Mouse (Mus musculus): ENCODE results near the gene Rpa2. TPM values are rescaled to one million over a fixed set of nuclear protein-coding genes. Genes with fewer than 3 reads are reported as not detected.

Gene Rpa2
- polyA plus RNA-seq, 1 experiment = 6.6 TPM

DNA sequence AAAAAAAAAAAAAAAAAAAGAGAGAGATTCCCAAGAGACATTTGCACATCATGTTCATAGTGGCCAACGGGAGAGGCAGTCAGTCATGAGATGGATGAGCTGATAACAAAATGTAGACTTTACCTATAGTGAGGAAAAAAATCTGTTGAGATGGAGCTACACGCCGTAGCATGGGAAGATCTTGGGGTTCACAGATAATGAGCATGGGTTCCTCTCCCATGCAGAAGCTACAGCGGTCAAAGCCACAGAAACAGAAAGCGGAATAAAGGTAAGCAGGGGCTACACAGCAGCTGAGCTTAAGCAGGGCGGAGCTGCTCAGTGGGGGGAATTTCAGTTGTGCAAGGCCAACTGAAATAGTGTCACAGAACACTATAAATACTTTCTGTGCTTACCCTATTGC is 36.2 kb downstream of the Rpa2 start:
- Histone ChIP-seq H3K4me3 (ENCODE audit: insufficient read depth, low read depth, low read length) (no peak overlapping the region), H3K27ac (replicated peaks; ENCODE audit: low read depth, low read length) (peak overlapping the region; percentile 26; the same call in 1 of the 2 replicates), H3K4me1 (ENCODE audit: control insufficient read depth, insufficient read depth, insufficient read length, low read length) (peaks cover 19% of the 10 kb centered on the region)

DNA sequence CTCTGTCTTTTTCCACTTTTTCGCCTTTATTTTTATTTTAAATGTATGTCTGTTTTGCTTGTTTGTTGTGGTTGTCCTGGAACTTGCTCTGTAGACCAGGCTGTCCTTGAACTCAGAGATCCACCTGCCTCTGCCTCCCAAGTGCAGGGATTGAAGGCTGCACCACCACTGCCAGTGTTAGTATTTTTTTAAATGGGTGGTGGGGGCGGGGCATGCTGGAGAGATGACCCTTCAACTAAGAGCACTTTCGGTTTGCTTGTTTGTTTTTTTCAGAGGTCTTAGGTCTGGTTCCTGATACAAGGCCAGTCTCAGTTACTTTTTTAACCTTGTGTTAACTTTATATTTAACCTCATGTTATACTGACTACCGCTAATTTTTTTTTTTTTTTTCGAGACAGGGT is 37.0 kb downstream of the Rpa2 start:
- Histone ChIP-seq H3K4me3 (ENCODE audit: insufficient read depth, low read depth, low read length) (no peak overlapping the region), H3K4me1 (ENCODE audit: control insufficient read depth, insufficient read depth, insufficient read length, low read length) (peaks cover 19% of the 10 kb centered on the region), H3K27ac (replicated peaks; ENCODE audit: low read depth, low read length) (peak overlapping the region; percentile 54; the same call in 1 of the 2 replicates)

DNA sequence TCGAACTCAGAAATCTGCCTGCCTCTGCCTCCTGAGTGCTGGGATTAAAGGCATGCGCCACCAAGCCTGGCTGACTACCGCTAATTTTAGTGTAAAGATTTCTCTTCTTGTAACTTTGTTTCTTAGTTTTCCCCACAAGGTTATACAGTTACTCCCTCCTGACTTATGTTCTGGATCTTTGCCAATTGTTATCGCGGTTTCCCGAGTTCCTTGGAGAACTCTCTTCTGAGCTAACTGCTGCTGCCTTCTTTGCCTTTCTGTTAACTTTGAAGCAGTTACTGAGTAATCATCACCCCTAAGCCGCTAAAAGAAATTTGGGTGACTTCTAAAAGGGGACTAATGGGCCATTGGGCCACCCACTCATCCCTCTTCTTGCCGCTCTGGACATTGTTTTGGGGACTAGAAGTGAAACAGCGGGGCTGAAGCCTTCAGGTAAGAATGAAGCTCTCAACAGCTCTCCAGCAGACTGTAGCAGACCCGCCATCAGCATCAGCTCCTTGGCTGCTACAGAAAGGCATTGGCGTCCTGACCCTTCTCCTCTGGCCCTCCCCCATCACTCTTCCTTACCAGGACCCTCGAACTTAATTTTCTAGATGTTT is 37.6 kb downstream of the Rpa2 start:
- Histone ChIP-seq H3K27ac (replicated peaks; ENCODE audit: low read depth, low read length) (no peak overlapping the region; the same call in 1 of the 2 replicates), H3K4me3 (ENCODE audit: insufficient read depth, low read depth, low read length) (no peak overlapping the region), H3K4me1 (ENCODE audit: control insufficient read depth, insufficient read depth, insufficient read length, low read length) (peaks cover 19% of the 10 kb centered on the region)

DNA sequence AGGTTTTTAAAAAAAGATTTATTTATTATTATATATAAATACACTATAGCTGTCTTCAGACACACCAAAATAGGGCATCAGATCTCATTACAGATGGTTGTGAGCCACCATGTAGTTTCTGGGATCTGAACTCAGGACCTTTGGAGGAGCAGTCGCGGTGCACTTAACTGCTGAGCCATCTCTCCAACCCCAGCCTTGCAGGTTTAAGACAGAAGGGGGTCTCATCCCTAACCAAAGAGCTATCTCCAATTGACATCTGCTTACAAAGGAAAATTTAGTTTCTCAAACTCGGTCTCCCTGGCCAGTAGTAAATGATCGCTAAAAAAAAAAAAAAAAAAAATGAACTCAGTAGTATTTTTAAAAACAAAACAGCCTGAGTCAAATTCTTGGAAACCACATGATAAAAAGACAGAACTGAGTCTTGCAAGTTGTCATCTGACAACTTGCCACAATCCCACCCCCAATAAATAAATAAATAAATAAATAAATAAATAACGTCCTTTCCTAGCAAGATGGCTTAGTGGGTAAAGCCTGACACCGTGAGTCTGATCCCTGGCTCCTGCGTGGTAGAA is 38.6 kb downstream of the Rpa2 start:
- 0 out of 2 replicates have a peak overlapping the region, but pooled peaks have one; percentile 12 for H3K27ac ChIP-seq (replicated peaks; ENCODE audit: low read depth, low read length)
- no peak overlapping the region for H3K4me3 ChIP-seq (ENCODE audit: insufficient read depth, low read depth, low read length)
- H3K4me1 ChIP-seq (ENCODE audit: control insufficient read depth, insufficient read depth, insufficient read length, low read length) = peaks cover 19% of the 10 kb centered on the region

DNA sequence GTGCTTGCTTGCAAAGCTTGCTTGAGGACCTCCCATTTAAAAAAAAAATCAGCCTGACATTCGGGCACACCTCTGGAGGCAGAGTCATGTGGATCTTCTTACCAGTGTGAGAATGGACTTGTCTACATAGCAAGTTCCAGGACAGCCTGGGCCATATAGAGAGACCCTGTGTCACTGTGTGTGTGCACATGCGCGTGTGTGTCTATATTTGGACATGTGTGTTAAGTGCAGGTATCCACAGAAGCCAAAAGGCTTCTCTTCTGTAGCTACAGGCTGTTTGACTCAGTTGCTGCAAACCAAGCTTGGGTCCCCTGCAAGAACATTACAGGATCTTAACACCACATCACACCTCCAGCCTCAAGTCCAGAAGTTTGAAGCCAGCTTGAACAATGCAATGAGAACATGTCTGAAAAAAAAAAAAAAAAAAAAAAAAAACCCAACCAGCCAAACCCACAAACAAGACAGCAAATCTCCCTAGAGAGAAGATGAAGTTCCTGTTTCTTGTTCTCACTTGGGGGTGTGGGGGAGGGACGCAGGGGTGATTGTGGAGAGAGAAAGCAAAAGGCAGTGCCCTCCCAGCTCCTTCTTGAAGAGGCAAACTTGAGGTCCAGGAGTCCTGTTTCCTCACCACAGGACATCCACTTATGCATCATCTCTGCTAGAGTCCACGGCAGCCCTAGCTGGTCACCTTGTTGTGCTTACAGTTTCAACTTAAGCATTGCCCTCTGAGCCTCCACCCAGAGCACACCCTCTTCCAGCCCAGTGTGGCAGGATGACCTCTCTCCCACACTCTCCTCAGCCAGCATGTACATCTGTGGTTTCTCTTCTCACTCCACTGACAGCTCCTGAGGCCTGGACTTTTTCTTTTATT is 39.9 kb downstream of the Rpa2 start:
- Histone ChIP-seq H3K4me3 (ENCODE audit: insufficient read depth, low read depth, low read length) (no peak overlapping the region), H3K4me1 (ENCODE audit: control insufficient read depth, insufficient read depth, insufficient read length, low read length) (peaks cover 15% of the 10 kb centered on the region), H3K27ac (replicated peaks; ENCODE audit: low read depth, low read length) (peak overlapping the region; percentile 73)

DNA sequence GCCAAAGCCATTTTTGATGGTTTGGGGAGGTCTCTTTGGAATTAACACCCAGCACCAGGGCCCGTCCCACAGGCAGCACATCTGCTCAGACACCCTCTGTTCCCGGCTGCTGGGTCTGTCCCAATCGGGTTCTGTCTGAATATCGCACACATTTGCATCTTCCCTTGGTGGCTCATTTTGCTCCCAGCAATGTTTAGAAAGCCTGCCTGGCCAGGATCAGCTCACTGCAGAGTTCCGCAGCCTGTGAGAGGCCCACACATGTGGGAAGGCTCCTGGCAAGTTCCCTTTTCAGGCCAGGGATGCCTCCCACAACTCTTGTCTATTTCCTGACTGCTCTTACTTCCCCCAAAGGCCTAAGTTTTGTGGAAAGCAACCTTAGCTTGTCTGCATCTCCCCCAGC is 41.5 kb downstream of the Rpa2 start:
- H3K27ac ChIP-seq (replicated peaks; ENCODE audit: low read depth, low read length) = peak overlapping the region; percentile 41
- H3K4me1 ChIP-seq (ENCODE audit: control insufficient read depth, insufficient read depth, insufficient read length, low read length) = peaks cover 11% of the 10 kb centered on the region
- no peak overlapping the region for H3K4me3 ChIP-seq (ENCODE audit: insufficient read depth, low read depth, low read length)

DNA sequence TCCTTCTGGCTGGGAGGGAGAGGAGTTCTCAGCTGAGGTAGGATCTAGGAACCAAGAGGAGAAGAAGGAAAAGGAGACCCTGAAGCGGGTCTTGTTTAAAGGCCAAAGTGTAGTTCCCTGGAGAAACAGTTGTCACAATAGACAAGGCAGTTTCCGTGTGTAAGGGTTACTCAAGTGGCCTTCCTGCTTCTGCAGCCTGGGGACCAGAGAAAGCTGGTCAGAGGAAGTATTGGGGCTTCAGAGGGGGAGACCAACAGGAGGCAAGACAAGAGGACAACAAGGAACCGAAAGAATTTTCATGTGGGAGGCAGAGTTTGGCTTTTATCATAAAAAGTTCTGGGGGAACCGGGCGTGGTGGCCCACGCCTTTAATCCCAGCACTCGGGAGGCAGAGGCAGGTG is 48.3 kb downstream of the Rpa2 start:
- Histone ChIP-seq H3K27ac (replicated peaks; ENCODE audit: low read depth, low read length) (peak overlapping the region; percentile 78), H3K4me1 (ENCODE audit: control insufficient read depth, insufficient read depth, insufficient read length, low read length) (peaks cover 2% of the 10 kb centered on the region; the same call in 1 of the 2 replicates), H3K4me3 (ENCODE audit: insufficient read depth, low read depth, low read length) (no peak overlapping the region)

DNA sequence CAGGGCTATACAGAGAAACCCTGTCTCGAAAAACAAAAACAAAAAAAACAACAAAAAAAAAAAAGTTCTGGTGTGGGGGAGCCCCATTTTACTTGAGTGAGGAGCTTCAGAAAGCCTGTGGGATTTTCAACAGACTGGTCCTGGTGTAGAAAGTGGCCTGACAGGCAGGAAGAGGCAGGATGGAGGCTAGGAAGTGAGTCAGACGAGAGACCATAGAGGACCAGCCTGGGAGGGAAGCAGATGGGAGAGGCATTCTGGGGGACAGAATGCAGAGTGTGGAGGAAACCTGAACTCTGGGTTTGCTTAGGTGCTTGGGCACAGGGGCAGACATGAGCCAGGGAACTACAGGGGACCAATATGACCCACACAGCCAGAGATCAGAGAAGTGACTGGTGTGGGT is 48.7 kb downstream of the Rpa2 start:
- peak overlapping the region; percentile 78 for H3K27ac ChIP-seq (replicated peaks; ENCODE audit: low read depth, low read length)
- H3K4me3 ChIP-seq (ENCODE audit: insufficient read depth, low read depth, low read length) = no peak overlapping the region
- H3K4me1 ChIP-seq (ENCODE audit: control insufficient read depth, insufficient read depth, insufficient read length, low read length) = peaks cover 2% of the 10 kb centered on the region; the same call in 1 of the 2 replicates

DNA sequence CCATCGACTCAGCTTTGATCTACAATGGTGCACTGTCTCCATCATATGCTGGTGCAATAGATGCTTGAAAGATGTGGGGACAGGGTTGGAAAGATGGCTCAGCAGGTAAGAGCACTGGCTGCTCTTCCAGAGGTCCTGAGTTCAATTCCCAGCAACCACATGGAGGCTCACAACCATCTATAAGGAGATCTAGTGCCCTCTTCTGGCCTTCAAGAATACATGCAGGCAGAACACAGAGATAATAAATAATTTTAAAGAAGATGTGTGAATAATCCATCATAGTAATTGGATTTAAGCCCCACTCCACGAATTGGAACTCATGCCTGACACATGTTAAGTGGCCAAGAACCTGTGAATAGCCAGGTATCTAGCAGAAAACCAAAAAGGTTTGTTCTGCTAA is 50.3 kb downstream of the Rpa2 start:
- Histone ChIP-seq H3K4me1 (ENCODE audit: control insufficient read depth, insufficient read depth, insufficient read length, low read length) (peaks cover 2% of the 10 kb centered on the region; the same call in 1 of the 2 replicates), H3K27ac (replicated peaks; ENCODE audit: low read depth, low read length) (no peak overlapping the region), H3K4me3 (ENCODE audit: insufficient read depth, low read depth, low read length) (no peak overlapping the region)

DNA sequence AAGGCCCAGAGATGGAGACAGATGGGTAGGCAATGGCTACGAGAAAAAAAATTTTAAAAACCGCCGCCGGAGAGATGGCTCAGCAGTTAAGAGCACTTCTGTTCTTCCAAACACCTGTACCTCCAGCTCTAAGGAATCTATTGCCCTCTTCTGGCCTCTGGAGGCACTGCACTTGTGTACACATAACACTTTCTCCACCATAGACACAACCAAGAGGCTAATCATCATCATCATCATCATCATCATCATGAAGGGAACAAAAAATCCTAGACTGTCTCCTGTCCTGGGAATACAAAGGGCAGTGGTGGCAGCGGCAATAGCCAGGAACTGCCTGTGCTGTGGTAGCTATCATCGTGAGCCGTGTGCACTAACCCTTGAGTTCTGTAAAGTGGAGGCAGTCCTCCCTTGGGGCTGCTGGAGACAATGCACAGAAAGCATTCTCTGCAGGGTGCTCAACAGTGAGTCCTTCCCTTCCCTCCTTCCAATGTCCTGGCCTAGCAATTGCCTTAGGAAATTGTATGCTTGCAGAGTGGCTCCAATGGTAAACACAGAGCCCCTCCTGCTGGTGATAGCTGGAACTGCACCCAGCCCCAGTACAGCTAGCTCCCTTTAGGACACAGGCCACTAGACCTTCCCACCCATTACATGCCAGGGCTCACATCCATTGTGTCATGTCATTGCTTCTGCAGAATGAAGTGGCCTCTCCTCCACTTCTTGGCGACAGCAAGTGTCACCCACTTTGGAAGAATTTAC is 55.7 kb downstream of the Rpa2 start:
- H3K4me3 ChIP-seq (ENCODE audit: insufficient read depth, low read depth, low read length) = no peak overlapping the region
- no peaks in the 10 kb centered on the region for H3K4me1 ChIP-seq (ENCODE audit: control insufficient read depth, insufficient read depth, insufficient read length, low read length)
- H3K27ac ChIP-seq (replicated peaks; ENCODE audit: low read depth, low read length) = no peak overlapping the region

Other genes starting within 250 kb of the Rpa2 start
- 42.9 and 57.3 TPM in 2 replicates for gene Atpif1, start 234.7 kb upstream of the Rpa2 start, polyA plus RNA-seq (2012; ENCODE audit: insufficient read depth, insufficient read length, missing spikeins)
- gene Dnajc8, start 232.8 kb upstream of the Rpa2 start, polyA plus RNA-seq (2012; ENCODE audit: insufficient read depth, insufficient read length, missing spikeins) = 62.3 and 81.0 TPM in 2 replicates
- gene Ptafr, start 204.3 kb upstream of the Rpa2 start, polyA plus RNA-seq (2012; ENCODE audit: insufficient read depth, insufficient read length, missing spikeins) = 1.0 and 3.6 TPM in 2 replicates
- gene Eya3, start 129.3 kb upstream of the Rpa2 start, polyA plus RNA-seq (2012; ENCODE audit: insufficient read depth, insufficient read length, missing spikeins) = 13.8 and 20.5 TPM in 2 replicates
- gene Xkr8, start 35.8 kb upstream of the Rpa2 start, polyA plus RNA-seq (2012; ENCODE audit: insufficient read depth, insufficient read length, missing spikeins) = 2.5 and 2.7 TPM in 2 replicates
- gene Smpdl3b, start 11.1 kb upstream of the Rpa2 start, polyA plus RNA-seq (2012; ENCODE audit: insufficient read depth, insufficient read length, missing spikeins) = 0.92 TPM in 1 of 2 replicates, not detected in the other
- 2.8 and 3.4 TPM in 2 replicates for gene Themis2, start 28.1 kb downstream of the Rpa2 start, polyA plus RNA-seq (2012; ENCODE audit: insufficient read depth, insufficient read length, missing spikeins)
- 17.3 and 20.4 TPM in 2 replicates for gene Ppp1r8, start 74.8 kb downstream of the Rpa2 start, polyA plus RNA-seq (2012; ENCODE audit: insufficient read depth, insufficient read length, missing spikeins)
- gene Stx12, start 116.2 kb downstream of the Rpa2 start, polyA plus RNA-seq (2012; ENCODE audit: insufficient read depth, insufficient read length, missing spikeins) = 53.6 and 63.8 TPM in 2 replicates
- gene Fam76a, start 154.2 kb downstream of the Rpa2 start, polyA plus RNA-seq (2012; ENCODE audit: insufficient read depth, insufficient read length, missing spikeins) = 15.7 and 17.8 TPM in 2 replicates
- gene Fgr, start 205.8 kb downstream of the Rpa2 start, polyA plus RNA-seq (2012; ENCODE audit: insufficient read depth, insufficient read length, missing spikeins) = 0.55 TPM in 1 of 2 replicates, not detected in the other
- 16.4 and 26.1 TPM in 2 replicates for gene Ahdc1, start 242.9 kb downstream of the Rpa2 start, polyA plus RNA-seq (2012; ENCODE audit: insufficient read depth, insufficient read length, missing spikeins)